Mouse (Mus musculus) kidney, postnatal 25 days (tissue): Measurements from ENCODE around the gene Gja1.
"Not testable (repeated sequence)": the region's sequence is repeated elsewhere in the genome, so short reads cannot be mapped to it uniquely, and the experiment has no call there.

ENCODE experiments used
- DNase-seq, 2 experiments: peaks; one replicate each; pipeline ENCODE4 v3.0.0; 2021; ENCODE audit warnings: mixed read lengths in 2 of 2

Gja1 gene

DNA sequence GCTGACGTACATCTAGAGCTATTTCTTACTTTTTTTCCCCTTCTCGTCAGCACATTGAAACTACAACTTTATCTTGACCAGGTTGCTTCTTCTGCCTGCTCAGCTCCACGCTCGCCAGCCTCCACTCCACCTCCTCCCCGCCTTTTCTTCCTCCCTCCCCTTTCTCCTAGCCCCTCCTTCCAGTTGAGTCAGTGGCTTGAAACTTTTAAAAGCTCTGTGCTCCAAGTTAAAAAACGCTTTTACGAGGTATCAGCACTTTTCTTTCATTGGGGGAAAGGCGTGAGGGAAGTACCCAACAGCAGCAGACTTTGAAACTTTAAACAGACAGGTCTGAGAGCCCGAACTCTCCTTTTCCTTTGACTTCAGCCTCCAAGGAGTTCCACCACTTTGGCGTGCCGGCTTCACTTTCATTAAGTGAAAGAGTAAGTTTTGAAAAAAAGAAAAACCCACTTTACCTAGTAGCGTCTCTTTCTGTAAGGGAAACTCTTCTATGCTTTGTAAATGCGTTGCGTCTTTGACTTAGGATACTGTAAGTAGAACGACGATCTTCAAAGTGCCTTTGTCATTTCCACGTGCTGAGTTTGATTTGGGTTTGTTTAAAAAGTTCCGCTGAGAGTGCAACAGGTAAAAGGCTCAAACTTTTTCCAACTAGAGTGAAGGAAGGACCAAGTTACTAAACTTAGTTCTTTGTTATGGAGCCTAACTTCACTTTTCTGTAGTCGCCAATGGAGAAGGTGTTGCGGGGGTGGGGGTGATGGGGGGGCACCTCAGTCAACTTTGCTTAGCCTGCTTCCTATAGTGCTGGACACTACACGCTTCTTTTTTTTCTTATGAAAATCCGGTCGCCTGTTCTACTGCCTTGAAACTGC, at the start of gene Gja1:
Gene Gja1, plus strand, starts transcription at position 234 of the 869 bp plus-strand sequence.
- peak; percentile 65 to 80 for DNase-seq

DNA sequence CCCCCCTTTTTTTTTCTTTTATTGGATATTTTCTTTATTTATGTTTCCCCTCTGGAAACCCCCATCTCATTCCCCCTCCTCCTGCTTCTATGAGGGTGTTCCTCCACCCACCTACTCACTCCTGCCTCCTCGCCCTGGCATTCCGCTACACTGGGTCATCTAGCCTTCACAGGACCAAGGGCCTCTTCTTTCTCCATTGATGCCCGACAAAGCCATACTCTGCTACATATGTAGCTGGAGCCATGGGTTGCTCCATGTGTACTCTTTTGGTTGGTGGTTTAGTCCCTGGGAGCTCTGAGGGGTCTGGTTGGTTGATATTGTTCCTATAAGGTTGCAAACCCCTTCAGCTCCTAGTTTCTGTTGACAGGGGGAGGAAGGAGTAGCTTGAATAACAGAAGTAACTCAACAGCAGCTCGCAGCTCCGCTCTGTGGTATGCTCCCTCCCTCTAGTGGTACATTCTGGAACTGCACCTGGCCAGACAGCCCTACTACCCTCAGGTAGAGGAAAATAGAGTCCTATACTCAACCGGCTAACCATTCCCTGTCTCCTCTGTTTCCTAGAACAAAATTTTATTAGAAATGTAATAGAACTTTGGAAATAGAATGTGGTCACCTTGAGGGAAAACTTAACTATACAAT, 38.2 kb upstream of the Gja1 start:
- DNase-seq, result peak; percentile 80 to 91

- no peak for DNase-seq
These were observed 16.7 kb upstream of the Gja1 start for GRCm38 (mm10) chr10:56360472-56360871.

GRCm38 (mm10) chr10:56369073-56369472, 8.1 kb upstream of the Gja1 start:
- DNase-seq, result peak; percentile 74 to 90

GRCm38 (mm10) chr10:56373021-56373720, 4.0 kb upstream of the Gja1 start:
- peak in 1 of 2 experiments; percentile 8 for DNase-seq

DNA sequence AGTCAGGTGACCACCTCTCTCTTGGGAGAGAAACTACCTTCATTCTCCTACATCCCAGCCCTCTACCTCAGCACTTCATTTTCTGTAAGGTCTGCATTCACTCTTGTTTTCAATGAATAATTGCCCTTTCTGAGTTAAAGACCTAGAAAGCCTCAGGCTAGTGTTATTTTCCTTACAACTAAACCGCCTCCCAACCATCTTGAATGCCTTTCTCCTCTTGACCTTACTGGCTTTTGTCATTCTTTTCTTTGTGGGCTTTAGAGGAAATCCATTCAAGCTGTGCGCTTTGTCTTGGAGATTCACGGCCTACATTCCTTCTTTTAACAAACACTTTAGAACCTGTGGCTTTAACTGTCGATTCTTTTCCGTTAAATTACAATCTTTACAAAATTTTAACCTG, 3.0 kb upstream of the Gja1 start:
- no peak for DNase-seq

DNA sequence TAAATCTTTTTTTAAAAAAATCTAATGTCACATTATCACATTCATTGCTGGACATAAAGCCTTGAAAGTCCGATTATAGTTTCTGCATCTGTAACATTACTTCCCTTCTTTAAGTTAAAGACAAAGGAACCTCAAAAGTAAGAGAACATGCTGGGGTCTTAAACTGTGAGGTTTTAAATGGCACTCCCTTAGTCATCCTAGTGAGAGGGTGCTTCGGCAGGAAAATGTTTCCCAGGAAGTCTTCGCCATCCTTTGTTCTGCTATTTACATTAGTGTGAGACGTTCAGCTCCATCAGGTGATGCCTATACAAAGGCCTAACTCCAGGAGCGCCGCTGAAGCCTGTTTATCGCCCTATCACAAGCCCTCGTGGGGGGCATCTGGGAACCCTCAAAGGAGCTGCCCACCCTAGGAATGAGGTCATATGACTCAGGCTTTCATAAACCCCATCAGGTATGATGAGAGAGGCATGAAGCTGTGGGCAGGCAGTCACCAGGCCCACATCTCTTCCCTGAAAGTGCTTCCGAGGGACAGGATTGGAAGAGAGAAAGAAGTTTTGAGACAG, 1.1 kb upstream of the Gja1 start:
- DNase-seq, result no peak

DNA sequence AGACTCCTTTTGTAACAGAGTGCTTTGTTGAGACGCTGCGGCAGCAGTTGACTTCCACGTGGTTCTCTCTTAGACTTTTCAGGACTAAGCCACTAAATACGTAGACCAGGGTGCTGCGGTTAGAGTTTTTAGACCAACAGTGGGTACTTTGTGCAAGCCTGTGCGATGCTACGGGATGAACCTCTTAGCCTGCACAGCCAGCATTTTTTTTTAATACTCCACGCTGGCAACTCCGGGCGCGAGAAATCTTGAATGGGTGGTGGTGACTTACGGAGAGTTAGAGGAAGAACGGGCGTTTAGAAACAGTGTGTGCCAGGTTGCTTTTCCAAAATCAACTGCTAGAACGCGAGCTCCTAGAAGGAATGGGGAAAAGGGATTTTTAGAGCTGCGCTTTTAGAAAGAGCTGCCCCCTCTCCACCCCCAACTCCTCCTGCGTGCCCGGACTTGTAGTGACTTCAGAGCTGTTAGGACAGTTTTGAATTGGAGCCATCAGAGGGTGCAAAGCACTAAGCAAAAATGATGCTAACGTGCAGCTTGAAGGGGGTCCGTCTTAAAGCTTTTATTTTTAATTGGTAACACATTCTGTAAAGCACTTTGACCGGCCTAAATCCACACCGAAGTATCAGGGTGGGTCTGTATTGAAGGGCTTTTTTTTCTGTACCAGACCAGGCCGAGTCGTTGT, 977 bp downstream of the Gja1 start:
- peak; percentile 3 to 34 for DNase-seq

- DNase-seq, result peak; percentile 52 to 56
These were observed 1.6 kb downstream of the Gja1 start for GRCm38 (mm10) chr10:56378648-56379254.

- no peak for DNase-seq
These were observed 2.6 kb downstream of the Gja1 start for GRCm38 (mm10) chr10:56379720-56380119.

- DNase-seq, result no peak
These were observed 8.3 kb downstream of the Gja1 start for GRCm38 (mm10) chr10:56385195-56386109.

GRCm38 (mm10) chr10:56393095-56393784, 16.1 kb downstream of the Gja1 start:
- no peak for DNase-seq

DNA sequence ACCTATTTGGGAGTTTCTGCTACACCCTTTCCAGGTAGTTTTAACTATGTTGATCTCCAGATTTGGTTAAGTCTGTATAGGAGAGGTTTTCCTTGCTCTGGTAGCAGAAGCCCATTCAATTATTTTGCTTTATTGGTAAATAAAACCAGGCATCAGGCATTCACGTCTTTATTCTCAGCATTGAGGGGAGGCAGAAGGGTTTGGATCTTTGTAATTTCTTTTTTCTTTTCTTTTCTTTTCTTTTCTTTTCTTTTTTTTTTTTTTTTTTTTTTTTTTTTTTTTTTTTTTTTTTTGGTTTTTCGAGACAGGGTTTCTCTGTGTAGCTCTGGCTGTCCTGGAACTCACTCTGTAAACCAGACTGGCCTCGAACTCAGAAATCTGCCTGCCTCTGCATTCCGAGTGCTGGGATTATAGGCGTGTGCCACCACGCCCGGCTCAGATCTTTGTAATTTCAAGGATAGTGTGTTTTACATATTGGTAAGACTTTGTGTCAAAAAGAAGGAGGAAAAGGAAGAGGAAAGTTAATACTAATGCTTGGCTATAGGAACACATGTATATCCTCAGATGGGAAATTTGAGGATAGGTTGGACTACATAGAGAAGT, 16.8 kb downstream of the Gja1 start:
- not testable (repeated sequence) for DNase-seq

DNA sequence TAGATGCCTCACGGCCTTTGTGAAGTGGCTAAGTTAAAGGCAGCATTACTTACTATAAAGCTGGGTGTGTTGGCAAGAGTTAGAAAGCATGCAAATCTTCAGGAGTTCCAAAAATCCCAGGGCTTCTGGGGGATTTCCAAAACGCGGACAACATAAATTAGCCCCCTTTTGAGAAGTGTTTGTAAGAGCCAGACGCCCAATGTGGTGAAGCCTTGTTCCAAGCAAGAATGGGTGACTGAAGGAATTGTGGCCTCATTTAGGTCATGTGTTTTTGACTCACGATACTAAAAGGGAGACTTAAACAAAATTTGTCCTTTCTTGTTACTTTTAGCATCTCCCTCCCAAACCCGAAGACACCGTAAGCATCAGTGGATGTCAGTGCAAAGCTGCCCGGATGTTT, 20.7 kb downstream of the Gja1 start:
- DNase-seq, result no peak

GRCm38 (mm10) chr10:56398310-56398709, 21.2 kb downstream of the Gja1 start:
- DNase-seq, result no peak

DNA sequence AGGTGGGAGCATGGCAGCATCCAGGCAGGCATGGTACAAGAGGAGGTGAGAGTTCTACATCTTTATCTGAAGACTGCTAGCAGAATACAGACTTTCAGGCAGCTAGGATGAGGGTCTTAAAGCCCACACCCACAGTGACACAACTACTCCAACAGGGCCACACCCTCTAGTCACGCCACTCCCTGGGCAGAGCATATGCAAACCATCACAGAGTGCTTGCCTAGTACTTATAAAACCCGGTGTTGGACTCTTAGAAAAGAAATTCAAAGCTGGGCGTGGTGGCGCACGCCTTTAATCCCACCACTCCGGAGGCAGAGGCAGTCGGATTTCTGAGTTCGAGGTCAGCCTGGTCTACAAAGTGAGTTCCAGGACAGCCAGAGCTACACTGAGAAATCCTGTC, 24.3 kb downstream of the Gja1 start:
- DNase-seq, result not testable (repeated sequence)

GRCm38 (mm10) chr10:56405934-56406333, 28.8 kb downstream of the Gja1 start:
- DNase-seq, result no peak

DNA sequence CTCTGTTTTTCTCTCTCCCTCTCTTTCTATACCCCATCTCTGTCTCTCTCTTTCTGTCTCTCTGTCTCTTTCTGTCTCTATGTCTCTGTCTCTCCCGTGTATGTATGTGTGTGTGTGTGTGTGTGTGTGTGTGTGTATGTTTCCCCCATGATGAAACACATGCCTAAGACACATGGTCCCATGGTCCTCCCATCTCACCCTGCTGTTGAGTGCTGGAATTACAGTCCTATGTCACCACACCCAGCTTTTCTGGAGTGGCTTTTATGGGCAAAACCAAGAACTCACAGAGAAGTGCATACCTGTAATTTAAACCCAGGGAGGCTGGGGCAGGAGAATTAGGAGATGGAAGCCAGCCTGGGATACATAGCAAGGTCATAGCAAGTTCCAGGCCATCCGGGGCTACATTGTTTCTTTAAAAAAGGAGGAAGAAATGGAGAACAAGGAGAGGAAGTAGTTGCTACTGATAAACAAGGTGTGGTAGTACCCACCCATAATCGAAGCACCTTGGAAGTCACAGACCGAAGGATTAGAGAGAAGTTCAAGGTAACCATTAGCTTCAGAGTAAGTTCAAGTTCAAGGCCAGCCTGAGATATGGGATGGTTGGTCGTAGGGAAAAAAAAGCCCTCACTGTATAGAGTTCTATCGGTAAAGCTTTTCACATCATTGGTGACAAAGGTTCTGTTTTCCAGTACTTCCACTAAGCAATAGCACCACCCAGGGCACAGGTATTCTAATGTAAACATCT, 29.4 kb downstream of the Gja1 start:
- no peak for DNase-seq

GRCm38 (mm10) chr10:56415894-56416570, 38.9 kb downstream of the Gja1 start:
- no peak for DNase-seq
